Mouse (Mus musculus): ENCODE data around the gene Nsd1.
"Not testable (repeated sequence)": the region's sequence is repeated elsewhere in the genome, so short reads cannot be mapped to it uniquely, and the experiment has no call there.

The Nsd1 gene

GRCm38 (mm10) chr13:55209649-55210192 lies at the start of gene Nsd1:
Gene Nsd1, plus strand, starts transcription at chr13:55209782.
- no peak for DNase-seq (ENCODE audit: inconsistent ontology term)

GRCm38 (mm10) chr13:55162365-55162764 lies 47.2 kb upstream of the Nsd1 start:
- no peak for DNase-seq (ENCODE audit: inconsistent ontology term)

GRCm38 (mm10) chr13:55163553-55163952 lies 46.0 kb upstream of the Nsd1 start:
- DNase-seq (ENCODE audit: inconsistent ontology term): no peak

GRCm38 (mm10) chr13:55165831-55166339 lies 43.7 kb upstream of the Nsd1 start:
- no peak for DNase-seq (ENCODE audit: inconsistent ontology term)

- DNase-seq (ENCODE audit: inconsistent ontology term): no peak
Measured at GRCm38 (mm10) chr13:55166806-55167725, 42.5 kb upstream of the Nsd1 start.

GRCm38 (mm10) chr13:55167798-55168197 lies 41.8 kb upstream of the Nsd1 start:
- DNase-seq (ENCODE audit: inconsistent ontology term): no peak

GRCm38 (mm10) chr13:55168255-55168654 lies 41.3 kb upstream of the Nsd1 start:
- DNase-seq (ENCODE audit: inconsistent ontology term): no peak

- peak; percentile 59 for DNase-seq (ENCODE audit: inconsistent ontology term)
Measured at GRCm38 (mm10) chr13:55168958-55169369, 40.6 kb upstream of the Nsd1 start.

- peak; percentile 84 for DNase-seq (ENCODE audit: inconsistent ontology term)
Measured at GRCm38 (mm10) chr13:55171517-55172335, 37.9 kb upstream of the Nsd1 start.

- no peak for DNase-seq (ENCODE audit: inconsistent ontology term)
Measured at GRCm38 (mm10) chr13:55172336-55172770, 37.2 kb upstream of the Nsd1 start.

GRCm38 (mm10) chr13:55174347-55174746 lies 35.2 kb upstream of the Nsd1 start:
- no peak for DNase-seq (ENCODE audit: inconsistent ontology term)

- DNase-seq (ENCODE audit: inconsistent ontology term): no peak
Measured at GRCm38 (mm10) chr13:55176265-55176664, 33.3 kb upstream of the Nsd1 start.

GRCm38 (mm10) chr13:55177903-55178496 lies 31.6 kb upstream of the Nsd1 start:
- no peak for DNase-seq (ENCODE audit: inconsistent ontology term)

GRCm38 (mm10) chr13:55178556-55178955 lies 31.0 kb upstream of the Nsd1 start:
- peak; percentile 73 for DNase-seq (ENCODE audit: inconsistent ontology term)

GRCm38 (mm10) chr13:55179591-55179990 lies 30.0 kb upstream of the Nsd1 start:
- no peak for DNase-seq (ENCODE audit: inconsistent ontology term)

GRCm38 (mm10) chr13:55181786-55182172 lies 27.8 kb upstream of the Nsd1 start:
- no peak for DNase-seq (ENCODE audit: inconsistent ontology term)

- DNase-seq (ENCODE audit: inconsistent ontology term): peak; percentile 87
Measured at GRCm38 (mm10) chr13:55182173-55182894, 27.2 kb upstream of the Nsd1 start.

- peak; percentile 9 for DNase-seq (ENCODE audit: inconsistent ontology term)
Measured at GRCm38 (mm10) chr13:55183382-55183781, 26.2 kb upstream of the Nsd1 start.

GRCm38 (mm10) chr13:55187062-55187461 lies 22.5 kb upstream of the Nsd1 start:
- DNase-seq (ENCODE audit: inconsistent ontology term): not testable (repeated sequence)

GRCm38 (mm10) chr13:55189531-55190107 lies 20.0 kb upstream of the Nsd1 start:
- no peak for DNase-seq (ENCODE audit: inconsistent ontology term)

All from Muller cell, postnatal 12 days (primary cell).